Mouse (Mus musculus): ENCODE measurements around the gene C2cd2l. TPM values are rescaled to one million over a fixed set of nuclear protein-coding genes. Genes with fewer than 3 reads are reported as not detected.

The C2cd2l gene
- total and polyA plus RNA-seq, 3 experiments = 14.4 to 29.9 (median 15.7) TPM

DNA sequence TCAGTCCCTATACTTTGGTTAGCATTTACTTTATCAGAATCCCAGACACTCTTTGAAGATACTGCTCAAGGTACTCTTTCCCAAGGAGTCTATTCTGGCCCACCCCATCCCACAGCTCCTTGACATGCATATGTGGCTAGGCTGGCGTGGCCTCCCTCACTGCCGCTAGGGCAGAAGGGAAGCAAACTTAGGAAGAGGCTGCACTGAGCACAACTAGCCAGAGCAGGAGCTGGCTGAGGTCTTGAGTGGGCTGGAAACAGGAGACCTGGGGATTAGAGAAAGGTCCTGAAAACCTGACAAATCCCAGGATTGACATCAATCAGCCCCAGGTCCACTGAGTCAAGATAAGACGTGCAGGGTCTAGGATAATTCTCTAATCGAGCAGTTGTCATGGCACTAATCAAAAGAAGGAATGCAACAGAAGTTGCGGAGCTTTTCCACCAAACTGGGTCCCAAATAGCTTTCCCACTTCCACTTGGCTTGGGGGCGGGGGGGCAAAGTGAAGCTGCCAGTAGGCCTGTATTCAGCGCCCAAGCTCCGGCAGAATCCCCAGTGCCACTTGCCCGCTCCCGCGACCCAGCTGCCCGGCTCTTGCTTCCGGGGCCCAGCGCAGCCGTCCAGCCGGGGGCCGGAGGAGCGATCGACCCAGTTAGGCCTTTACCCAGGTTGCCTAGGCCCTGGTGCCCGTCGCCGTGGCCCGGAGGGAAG is 52.6 kb downstream of the C2cd2l start:
- peak; percentile 36 for TF ChIP-seq CTCF (IDR thresholded peaks at IDR 0.05)
- TF ChIP-seq POLR2A (IDR thresholded peaks at IDR 0.05; ENCODE audit: insufficient read depth, low read depth, low read length) = no peak; the same call in 1 of the 2 replicates
- TF ChIP-seq EP300 (IDR thresholded peaks at IDR 0.05; ENCODE audit: insufficient read depth, low read depth, low read length) = no peak
- peak; percentile 39 to 55 for DNase-seq
- Histone ChIP-seq H3K36me3 (ENCODE audit: control insufficient read depth, insufficient read depth, low read length) (no peaks in the 10 kb centered on the region), H3K9ac (ENCODE audit: low read depth, low read length) (peak overlapping the region; percentile 95), H3K27ac (peak overlapping the region; percentile 91), H3K27me3 (ENCODE audit: control insufficient read depth, insufficient read depth, low read length) (no peaks in the 10 kb centered on the region), H3K4me3 (peak overlapping the region; percentile 59), H3K4me1 (ENCODE audit: control insufficient read depth, insufficient read depth, low read length) (peaks cover 4% of the 10 kb centered on the region; the same call in 1 of the 2 replicates), H3K79me2 (replicated peaks; ENCODE audit: control insufficient read depth, insufficient read depth, low read length) (no peaks in the 10 kb centered on the region)
- intact Hi-C loops (cut with DNase I) = loop anchor here (2.0 to 10.0 kb wide), 2 partner anchors 19 to 283 kb away; no protein-coding TSS in a partner anchor
- WGBS = 4% methylated on average over 23 of the region's 23 CpGs

GRCm38 (mm10) chr9:44266478-44267226 is 53.4 kb downstream of the C2cd2l start:
- intact Hi-C loops (cut with DNase I) = loop anchor here (10.0 kb wide), 1 partner anchor 282 kb away; no protein-coding TSS in a partner anchor
- peak overlapping the region; percentile 91; the same call in 1 of the 2 replicates for H3K27ac ChIP-seq
- no peak for DNase-seq
- H3K4me1 ChIP-seq (ENCODE audit: control insufficient read depth, insufficient read depth, low read length) = peaks cover 4% of the 10 kb centered on the region; the same call in 1 of the 2 replicates
- H3K27me3 ChIP-seq (ENCODE audit: control insufficient read depth, insufficient read depth, low read length) = no peaks in the 10 kb centered on the region
- H3K36me3 ChIP-seq (ENCODE audit: control insufficient read depth, insufficient read depth, low read length) = no peaks in the 10 kb centered on the region
- H3K79me2 ChIP-seq (replicated peaks; ENCODE audit: control insufficient read depth, insufficient read depth, low read length) = no peaks in the 10 kb centered on the region
- no peak for TF ChIP-seq EP300 (IDR thresholded peaks at IDR 0.05; ENCODE audit: insufficient read depth, low read depth, low read length)
- TF ChIP-seq CTCF (IDR thresholded peaks at IDR 0.05) = no peak
- TF ChIP-seq POLR2A (IDR thresholded peaks at IDR 0.05; ENCODE audit: insufficient read depth, low read depth, low read length) = no peak
- 77% methylated on average over 8 of the region's 8 CpGs for WGBS
- peak overlapping the region; percentile 95 for H3K9ac ChIP-seq (ENCODE audit: low read depth, low read length)
- H3K4me3 ChIP-seq = peak overlapping the region; percentile 59; the same call in 1 of the 2 replicates

GRCm38 (mm10) chr9:44261388-44261787 is 58.7 kb downstream of the C2cd2l start:
- H3K4me1 ChIP-seq (ENCODE audit: control insufficient read depth, insufficient read depth, low read length) = no peaks in the 10 kb centered on the region; the same call in 1 of the 2 replicates
- intact Hi-C loops (cut with DNase I) = loop anchor here (10.0 kb wide), 1 partner anchor 277 kb away; no protein-coding TSS in a partner anchor
- no peaks in the 10 kb centered on the region for H3K36me3 ChIP-seq (ENCODE audit: control insufficient read depth, insufficient read depth, low read length)
- no peak overlapping the region for H3K27ac ChIP-seq
- TF ChIP-seq CTCF (IDR thresholded peaks at IDR 0.05) (no peak), EP300 (IDR thresholded peaks at IDR 0.05; ENCODE audit: insufficient read depth, low read depth, low read length) (no peak), POLR2A (IDR thresholded peaks at IDR 0.05; ENCODE audit: insufficient read depth, low read depth, low read length) (no peak)
- no peak overlapping the region for H3K9ac ChIP-seq (ENCODE audit: low read depth, low read length)
- H3K79me2 ChIP-seq (replicated peaks; ENCODE audit: control insufficient read depth, insufficient read depth, low read length) = no peaks in the 10 kb centered on the region
- no peaks in the 10 kb centered on the region for H3K27me3 ChIP-seq (ENCODE audit: control insufficient read depth, insufficient read depth, low read length)
- 93% methylated on average over 14 of the region's 14 CpGs for WGBS
- no peak for DNase-seq
- H3K4me3 ChIP-seq = no peak overlapping the region

Small RNA genes lying within 50 kb of the gene (microRNA-seq; reads per million reads assigned to microRNA genes)
- 0 reads per million in 2 experiments for gene Gm44335

Other genes starting within 250 kb of the C2cd2l start
- gene Mfrp, start 218.6 kb downstream of the C2cd2l start, total RNA-seq (2021) = under 1 TPM in 1 of 2 experiments, not detected in 1; 0.05 TPM
- 0.04 and 0.12 TPM in 2 replicates for gene Mfrp, start 218.6 kb downstream of the C2cd2l start, polyA plus RNA-seq (2012; rRNA removed)
- 1 to 10 TPM; 4.8 to 7.6 TPM for gene C1qtnf5, start 213.0 kb downstream of the C2cd2l start, total RNA-seq (2021)
- 9.4 and 13.8 TPM in 2 replicates for gene C1qtnf5, start 213.0 kb downstream of the C2cd2l start, polyA plus RNA-seq (2012; rRNA removed)
- gene Gm49380, start 206.8 kb downstream of the C2cd2l start, total RNA-seq (2021) = under 1 TPM; 0.21 to 0.23 TPM
- gene Gm49380, start 206.8 kb downstream of the C2cd2l start, polyA plus RNA-seq (2012; rRNA removed) = not detected in 2 replicates
- 1 to 10 TPM; 6.5 to 6.7 TPM for gene Rnf26, start 206.8 kb downstream of the C2cd2l start, total RNA-seq (2021)
- 7.3 and 10.4 TPM in 2 replicates for gene Rnf26, start 206.8 kb downstream of the C2cd2l start, polyA plus RNA-seq (2012; rRNA removed)
- gene Mcam, start 185.8 kb downstream of the C2cd2l start, total RNA-seq (2021) = 10 to 100 TPM; 31.6 to 32.5 TPM
- 49.8 and 70.9 TPM in 2 replicates for gene Mcam, start 185.8 kb downstream of the C2cd2l start, polyA plus RNA-seq (2012; rRNA removed)
- gene Cbl, start 86.2 kb downstream of the C2cd2l start, total RNA-seq (2021) = 10 to 100 TPM; 17.8 to 18.7 TPM
- 5.0 and 11.8 TPM in 2 replicates for gene Cbl, start 86.2 kb downstream of the C2cd2l start, polyA plus RNA-seq (2012; rRNA removed)
- gene Ccdc153, start 79.6 kb downstream of the C2cd2l start, total RNA-seq (2021) = not detected
- 1.6 TPM in 1 of 2 replicates, not detected in the other for gene Ccdc153, start 79.6 kb downstream of the C2cd2l start, polyA plus RNA-seq (2012; rRNA removed)
- gene Pdzd3, start 68.8 kb downstream of the C2cd2l start, total RNA-seq (2021) = 1 to 10 TPM; 3.4 to 4.2 TPM
- 1.7 and 3.3 TPM in 2 replicates for gene Pdzd3, start 68.8 kb downstream of the C2cd2l start, polyA plus RNA-seq (2012; rRNA removed)
- gene Nlrx1, start 51.7 kb downstream of the C2cd2l start, total RNA-seq (2021) = 10 to 100 TPM; 20.3 to 21.7 TPM
- 16.1 and 19.0 TPM in 2 replicates for gene Nlrx1, start 51.7 kb downstream of the C2cd2l start, polyA plus RNA-seq (2012; rRNA removed)
- gene Abcg4, start 31.7 kb downstream of the C2cd2l start, total RNA-seq (2021) = under 1 TPM; 0.42 to 0.75 TPM
- 1.9 and 2.1 TPM in 2 replicates for gene Abcg4, start 31.7 kb downstream of the C2cd2l start, polyA plus RNA-seq (2012; rRNA removed)
- 10 to 100 TPM in 1 of 2 experiments, 1 to 10 TPM in 1; 6.9 to 10.2 TPM for gene Hinfp, start 14.6 kb downstream of the C2cd2l start, total RNA-seq (2021)
- 12.6 and 16.0 TPM in 2 replicates for gene Hinfp, start 14.6 kb downstream of the C2cd2l start, polyA plus RNA-seq (2012; rRNA removed)
- gene Dpagt1, start 5.7 kb upstream of the C2cd2l start, total RNA-seq (2021) = 10 to 100 TPM; 18.9 to 20.6 TPM
- 34.3 and 51.3 TPM in 2 replicates for gene Dpagt1, start 5.7 kb upstream of the C2cd2l start, polyA plus RNA-seq (2012; rRNA removed)
- gene H2afx, start 14.4 kb upstream of the C2cd2l start, total RNA-seq (2021) = 10 to 100 TPM; 12.8 TPM
- 12.7 and 14.2 TPM in 2 replicates for gene H2afx, start 14.4 kb upstream of the C2cd2l start, polyA plus RNA-seq (2012; rRNA removed)
- gene Hmbs, start 23.9 kb upstream of the C2cd2l start, total RNA-seq (2021) = 10 to 100 TPM; 39.8 to 49.3 TPM
- 37.8 and 51.3 TPM in 2 replicates for gene Hmbs, start 23.9 kb upstream of the C2cd2l start, polyA plus RNA-seq (2012; rRNA removed)
- 10 to 100 TPM; 13.9 to 15.3 TPM for gene Vps11, start 41.4 kb upstream of the C2cd2l start, total RNA-seq (2021)
- gene Vps11, start 41.4 kb upstream of the C2cd2l start, polyA plus RNA-seq (2012; rRNA removed) = 15.5 and 17.9 TPM in 2 replicates
- gene Hyou1, start 59.2 kb upstream of the C2cd2l start, total RNA-seq (2021) = 10 to 100 TPM; 73.9 to 79.6 TPM
- gene Hyou1, start 59.2 kb upstream of the C2cd2l start, polyA plus RNA-seq (2012; rRNA removed) = 23.1 and 41.1 TPM in 2 replicates
- gene Slc37a4, start 76.6 kb upstream of the C2cd2l start, total RNA-seq (2021) = 10 to 100 TPM; 20.9 to 24.8 TPM
- gene Slc37a4, start 76.6 kb upstream of the C2cd2l start, polyA plus RNA-seq (2012; rRNA removed) = 38.9 and 62.9 TPM in 2 replicates
- 100 to 1,000 TPM; 735 to 889 TPM for gene Rps25, start 86.9 kb upstream of the C2cd2l start, total RNA-seq (2021)
- 162 and 268 TPM in 2 replicates for gene Rps25, start 86.9 kb upstream of the C2cd2l start, polyA plus RNA-seq (2012; rRNA removed)
- gene Trappc4, start 87.3 kb upstream of the C2cd2l start, total RNA-seq (2021) = 10 to 100 TPM; 34.9 to 36.2 TPM
- gene Trappc4, start 87.3 kb upstream of the C2cd2l start, polyA plus RNA-seq (2012; rRNA removed) = 28.2 and 39.9 TPM in 2 replicates
- gene Ccdc84, start 98.3 kb upstream of the C2cd2l start, total RNA-seq (2021) = 1 to 10 TPM; 5.5 to 5.7 TPM
- 10.5 and 18.1 TPM in 2 replicates for gene Ccdc84, start 98.3 kb upstream of the C2cd2l start, polyA plus RNA-seq (2012; rRNA removed)
- gene Foxr1, start 120.9 kb upstream of the C2cd2l start, total RNA-seq (2021) = not detected
- gene Foxr1, start 120.9 kb upstream of the C2cd2l start, polyA plus RNA-seq (2012; rRNA removed) = not detected in 2 replicates
- not detected for gene Upk2, start 134.7 kb upstream of the C2cd2l start, total RNA-seq (2021)
- 0.47 and 0.53 TPM in 2 replicates for gene Upk2, start 134.7 kb upstream of the C2cd2l start, polyA plus RNA-seq (2012; rRNA removed)
- gene Bcl9l, start 162.5 kb upstream of the C2cd2l start, total RNA-seq (2021) = 10 to 100 TPM; 44.5 to 58.7 TPM
- gene Bcl9l, start 162.5 kb upstream of the C2cd2l start, polyA plus RNA-seq (2012; rRNA removed) = 15.3 and 21.5 TPM in 2 replicates
- gene Cxcr5, start 241.6 kb upstream of the C2cd2l start, total RNA-seq (2021) = under 1 TPM; 0.41 to 0.42 TPM
- 0.59 and 1.7 TPM in 2 replicates for gene Cxcr5, start 241.6 kb upstream of the C2cd2l start, polyA plus RNA-seq (2012; rRNA removed)